Mouse (Mus musculus) cerebellum, adult 2 months (tissue): ENCODE data around the gene Vmn1r77.
"Not testable (repeated sequence)": the region's sequence is repeated elsewhere in the genome, so short reads cannot be mapped to it uniquely, and the experiment has no call there.

ENCODE experiments used
- CTCF ChIP-seq: fragments of 200-500 bp; IDR thresholded peaks from 2 replicates; pipeline ENCODE4 v1.5.1; 2011; ENCODE audit warnings: low read depth, mild to moderate bottlenecking, control low read depth, low read length, moderate library complexity, borderline replicate concordance; ENCODE audit not compliant: insufficient read depth
- POLR2A ChIP-seq: fragments of 200-500 bp; IDR thresholded peaks from 2 replicates; pipeline ENCODE4 v1.6.1; 2011; ENCODE audit warnings: low read length, control low read depth, borderline replicate concordance; ENCODE audit not compliant: insufficient read depth

DNA sequence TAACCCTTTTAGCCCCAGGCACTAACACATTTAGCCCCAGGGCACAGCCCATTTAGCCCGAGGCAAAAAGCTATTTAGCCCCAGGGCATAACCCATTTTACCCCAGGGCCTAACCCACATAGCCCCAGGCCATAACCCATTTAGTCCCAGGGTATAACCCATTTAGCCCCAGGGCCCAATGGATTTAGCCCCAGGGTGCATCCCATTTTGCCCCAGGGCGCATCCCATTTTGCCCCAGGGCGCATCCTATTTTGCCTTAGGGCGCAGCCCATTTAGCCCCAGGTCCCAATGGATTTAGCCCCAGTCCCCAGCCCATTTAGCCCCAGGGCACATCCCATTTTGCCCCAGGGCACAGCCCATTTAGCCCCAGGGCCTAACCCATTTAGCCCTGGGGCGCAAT is 25.1 kb upstream of the Vmn1r77 start:
- not testable (repeated sequence) for TF ChIP-seq POLR2A, CTCF
